Mouse (Mus musculus): ENCODE data around the gene Slc25a11.

Gene Slc25a11

DNA sequence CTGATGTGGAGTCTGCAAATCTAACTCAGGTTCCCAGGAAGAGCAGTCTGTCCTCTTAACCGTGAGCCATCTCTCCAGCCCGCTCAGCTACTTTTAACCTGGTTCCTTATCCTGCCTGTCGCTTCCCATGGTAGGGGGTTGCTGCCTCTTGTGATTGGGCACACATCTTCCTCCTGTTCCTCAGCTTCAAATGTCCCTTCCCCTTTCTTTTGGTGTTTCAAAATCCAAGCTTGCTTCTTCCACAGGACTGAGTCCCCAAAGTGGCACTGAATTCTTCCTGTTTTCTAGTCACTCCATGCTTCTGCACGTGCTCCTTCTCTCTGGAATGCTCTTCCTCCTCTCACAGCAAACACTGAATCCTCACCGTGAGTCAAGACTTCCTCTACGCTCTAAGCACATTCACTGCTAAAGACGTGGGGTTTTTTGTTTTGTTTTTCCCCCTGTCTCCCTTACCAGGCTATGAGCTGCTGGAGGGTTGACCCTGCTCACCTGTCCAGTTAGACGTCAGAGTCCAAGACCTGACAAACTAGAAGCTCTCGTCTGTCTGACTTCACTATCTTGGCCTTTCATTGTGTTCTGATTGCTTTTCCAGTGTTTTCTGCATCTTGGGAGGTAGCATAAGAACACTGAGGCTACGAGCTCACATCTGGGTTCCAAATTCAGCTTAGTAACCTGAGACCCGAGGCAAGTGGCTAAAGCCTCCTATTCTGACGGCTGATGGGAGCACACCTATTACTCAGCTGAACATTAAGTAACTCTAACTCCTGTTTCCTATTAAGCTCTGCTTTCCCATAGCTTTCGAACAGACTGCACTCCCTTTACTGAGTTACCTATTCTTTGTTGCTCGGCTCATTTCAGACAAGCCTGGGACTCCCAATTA is 20.2 kb upstream of the Slc25a11 start:
- no peak for DNase-seq

DNA sequence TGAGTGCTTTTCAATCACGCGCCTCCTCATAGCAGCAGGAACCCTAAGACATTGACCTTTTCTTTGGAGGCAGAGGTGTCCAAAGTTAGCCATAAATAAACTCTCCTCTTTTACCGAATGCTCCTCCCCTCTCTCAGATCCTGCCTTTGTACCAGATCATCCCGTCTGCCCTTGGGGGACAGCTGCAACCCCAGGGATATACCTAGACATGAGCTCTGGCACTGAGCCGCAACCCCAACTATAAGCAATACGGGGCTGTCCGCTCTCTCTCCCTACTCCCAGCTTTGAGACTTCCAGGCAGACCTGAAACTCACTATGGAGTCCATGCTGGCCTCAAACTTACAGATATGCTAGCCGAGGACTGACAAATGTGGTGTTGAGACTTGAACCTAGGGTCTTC is 19.4 kb upstream of the Slc25a11 start:
- no peak for DNase-seq

DNA sequence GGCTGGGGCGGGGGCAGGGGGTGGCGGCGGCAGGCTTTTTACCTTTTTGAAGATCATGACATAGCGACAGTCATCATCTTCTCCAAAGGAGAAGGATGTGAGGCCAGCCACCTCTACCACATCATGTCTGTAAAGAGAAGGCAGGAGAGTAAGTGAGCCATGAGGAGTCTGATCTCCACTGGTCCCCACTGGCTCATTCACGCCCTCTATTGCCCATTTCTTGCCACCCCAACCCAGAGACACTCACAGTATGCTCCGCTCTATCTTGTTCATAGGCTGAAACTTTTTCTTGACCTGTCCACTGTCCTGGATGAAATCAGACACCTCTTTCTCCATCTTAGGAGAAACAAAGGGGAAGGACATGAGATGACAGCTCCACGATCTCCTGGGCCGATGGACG is 17.5 kb upstream of the Slc25a11 start:
- no peak for DNase-seq

DNA sequence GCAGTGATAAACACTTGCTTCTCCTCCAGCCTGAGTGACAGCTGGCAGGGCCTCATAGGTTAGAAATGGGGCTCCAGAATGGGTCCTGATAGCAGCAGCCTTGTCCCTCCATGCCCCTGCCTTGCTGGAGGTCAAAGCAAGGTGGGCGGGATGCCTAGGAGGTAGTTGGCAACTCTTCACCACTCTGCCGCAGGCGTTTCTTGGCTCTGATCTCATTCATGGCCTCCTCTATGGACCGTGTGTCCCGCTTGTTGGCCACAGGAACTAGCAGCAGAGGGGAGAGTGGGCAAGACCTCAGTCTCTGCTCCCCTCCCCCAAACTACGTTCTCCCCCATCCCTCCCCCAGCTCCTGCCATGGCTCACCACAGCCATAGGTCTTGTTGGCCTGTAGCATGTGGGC is 16.7 kb upstream of the Slc25a11 start:
- no peak for DNase-seq

GRCm38 (mm10) chr11:70663101-70663500 is 15.8 kb upstream of the Slc25a11 start:
- DNase-seq = no peak

DNA sequence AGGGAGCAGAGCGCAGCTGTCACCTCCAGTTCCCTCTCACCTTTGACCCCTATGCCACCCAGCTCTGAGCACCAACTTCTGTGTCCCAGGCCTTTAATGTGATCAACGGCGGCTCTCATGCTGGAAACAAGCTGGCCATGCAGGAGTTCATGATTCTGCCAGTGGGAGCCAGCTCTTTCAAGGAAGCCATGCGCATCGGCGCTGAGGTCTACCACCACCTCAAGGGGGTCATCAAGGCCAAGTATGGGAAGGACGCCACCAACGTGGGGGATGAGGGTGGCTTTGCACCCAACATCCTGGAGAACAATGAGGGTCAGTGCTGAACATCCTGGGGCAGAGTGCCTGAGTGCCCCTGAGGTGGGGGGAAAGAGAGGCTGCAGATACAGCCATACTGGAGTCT is 13.3 kb upstream of the Slc25a11 start:
- DNase-seq = no peak

DNA sequence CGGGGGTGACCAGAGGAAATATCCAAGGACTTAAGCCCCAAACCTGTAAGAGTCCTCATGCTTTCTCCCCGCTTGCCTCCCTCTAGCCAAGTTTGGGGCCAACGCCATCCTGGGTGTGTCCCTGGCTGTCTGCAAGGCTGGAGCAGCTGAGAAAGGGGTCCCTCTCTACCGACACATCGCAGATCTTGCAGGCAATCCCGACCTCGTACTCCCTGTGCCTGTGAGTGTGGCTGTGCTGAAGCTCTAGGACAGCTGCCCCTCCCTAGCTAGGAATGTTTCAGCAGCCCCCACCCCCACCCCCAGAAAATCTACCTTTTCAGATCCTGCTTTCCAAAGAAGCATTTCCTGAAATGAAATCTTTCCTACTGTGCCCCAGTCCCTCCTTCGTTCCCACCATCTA is 11.7 kb upstream of the Slc25a11 start:
- DNase-seq = no peak

GRCm38 (mm10) chr11:70658521-70658920 is 11.2 kb upstream of the Slc25a11 start:
- no peak for DNase-seq

GRCm38 (mm10) chr11:70657991-70658390 is 10.7 kb upstream of the Slc25a11 start:
- no peak for DNase-seq

DNA sequence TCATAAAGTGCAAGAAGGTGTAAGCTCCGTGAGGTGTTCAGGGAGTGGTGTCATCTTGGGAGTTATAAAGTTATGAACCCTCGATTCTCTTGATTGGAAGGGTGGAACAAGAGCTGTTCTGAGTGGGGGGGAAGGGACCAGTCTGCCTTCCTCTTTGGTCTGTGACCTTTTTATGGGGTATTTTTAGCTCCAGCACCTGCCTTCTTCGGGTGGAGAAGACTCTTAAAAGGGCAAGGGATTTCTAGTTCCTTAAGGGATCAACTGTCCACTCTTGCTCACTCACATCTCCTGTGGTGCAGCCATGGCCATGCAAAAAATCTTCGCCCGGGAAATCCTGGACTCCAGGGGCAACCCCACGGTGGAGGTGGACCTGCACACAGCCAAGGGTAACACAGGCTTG is 10.3 kb upstream of the Slc25a11 start:
- DNase-seq = no peak

- DNase-seq = peak; percentile 39
Observed at GRCm38 (mm10) chr11:70656964-70657363, 9.7 kb upstream of the Slc25a11 start, which contains the start of gene Eno3. Gene Eno3 (plus strand): TSS chr11:70657202.

GRCm38 (mm10) chr11:70656456-70656927 is 9.2 kb upstream of the Slc25a11 start:
- DNase-seq = peak; percentile 34

DNA sequence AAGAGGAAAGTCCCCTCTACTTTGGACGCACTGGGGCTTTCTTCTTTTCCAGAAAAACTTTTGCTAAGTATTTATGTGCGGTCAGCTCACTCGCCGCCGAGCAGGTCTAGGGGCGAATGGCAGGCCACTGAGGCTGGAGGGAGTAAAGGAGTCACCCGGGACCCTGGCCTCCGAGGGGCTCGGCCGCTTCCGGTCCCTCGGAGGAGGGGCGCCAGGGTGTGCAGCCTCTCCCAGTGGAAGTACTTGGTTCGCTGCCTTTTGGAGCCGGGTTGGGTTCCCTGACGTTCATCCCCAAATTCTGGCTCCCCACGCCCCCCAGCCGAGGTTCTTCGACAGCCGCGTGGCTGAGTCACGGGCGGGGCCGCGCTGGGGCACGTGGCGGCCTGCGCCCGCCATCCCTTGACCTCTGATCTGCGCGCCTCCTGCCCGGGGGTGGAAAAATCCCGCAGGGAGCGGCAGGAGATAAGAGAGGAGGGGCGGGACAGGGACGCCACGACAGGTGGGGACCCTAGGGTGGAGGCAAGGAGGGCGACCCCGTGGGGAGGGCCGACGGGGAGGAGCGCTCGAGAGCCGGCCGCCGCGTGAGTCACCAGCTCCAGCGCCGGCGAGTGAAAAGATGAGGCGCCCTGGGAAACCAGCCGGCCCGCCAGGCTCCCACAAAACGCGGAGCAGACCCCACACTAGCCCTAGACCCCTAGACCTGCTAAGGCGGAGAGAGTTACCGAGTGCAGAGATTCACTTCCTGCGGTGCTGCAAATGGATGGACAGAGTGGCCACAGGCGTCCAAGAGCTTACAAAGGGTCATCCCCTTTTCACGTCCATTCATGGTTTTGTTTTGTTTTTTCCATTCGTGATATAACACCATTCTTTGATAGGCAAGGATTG is 8.5 kb upstream of the Slc25a11 start:
- DNase-seq = peak; percentile 41

- DNase-seq = peak; percentile 80
Observed at GRCm38 (mm10) chr11:70654923-70655570, 7.8 kb upstream of the Slc25a11 start.

DNA sequence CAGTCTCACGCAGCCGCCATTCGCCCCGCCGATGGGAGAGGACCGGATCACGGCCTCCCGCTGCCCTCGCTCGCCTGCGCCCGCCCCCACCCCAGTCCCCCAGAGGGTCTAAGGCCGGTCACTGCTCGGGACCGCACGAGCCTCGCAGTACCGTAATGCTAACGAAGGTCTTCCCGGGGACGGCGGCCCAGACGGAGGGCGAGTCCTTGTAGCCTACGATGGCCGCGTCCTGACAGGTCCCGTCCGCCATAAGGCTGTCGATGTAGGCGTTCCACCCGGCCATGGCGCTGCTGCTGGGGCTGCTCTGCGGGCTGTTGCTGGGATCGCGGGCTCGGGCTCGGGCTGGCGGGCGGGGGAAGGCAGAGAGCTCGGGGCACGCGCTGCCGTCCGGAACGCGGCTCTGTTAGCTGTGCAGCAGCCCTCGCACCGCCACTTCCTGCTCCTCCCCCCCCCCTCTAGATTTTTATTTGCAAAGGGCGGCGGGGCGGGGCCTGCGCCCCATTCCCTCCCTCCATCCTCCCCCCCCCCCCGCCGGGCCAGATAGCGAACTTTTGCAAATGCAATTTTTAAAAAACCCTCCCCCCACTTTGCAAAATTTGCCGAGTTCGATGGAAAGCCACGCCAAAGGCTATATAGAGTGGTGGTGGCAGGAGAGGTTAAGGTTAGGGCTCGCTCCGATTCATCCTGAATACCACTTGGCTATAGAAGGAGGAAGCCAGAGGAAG is 7.1 kb upstream of the Slc25a11 start, which contains the start of gene Pfn1:
Pfn1 (minus strand) TSS at position 447 of the 725 bp plus-strand sequence.
- DNase-seq = peak; percentile 72

- DNase-seq = peak; percentile 22
Observed at GRCm38 (mm10) chr11:70653345-70654197, 6.3 kb upstream of the Slc25a11 start.

- peak; percentile 24 for DNase-seq
Observed at GRCm38 (mm10) chr11:70652884-70653344, 5.6 kb upstream of the Slc25a11 start.

DNA sequence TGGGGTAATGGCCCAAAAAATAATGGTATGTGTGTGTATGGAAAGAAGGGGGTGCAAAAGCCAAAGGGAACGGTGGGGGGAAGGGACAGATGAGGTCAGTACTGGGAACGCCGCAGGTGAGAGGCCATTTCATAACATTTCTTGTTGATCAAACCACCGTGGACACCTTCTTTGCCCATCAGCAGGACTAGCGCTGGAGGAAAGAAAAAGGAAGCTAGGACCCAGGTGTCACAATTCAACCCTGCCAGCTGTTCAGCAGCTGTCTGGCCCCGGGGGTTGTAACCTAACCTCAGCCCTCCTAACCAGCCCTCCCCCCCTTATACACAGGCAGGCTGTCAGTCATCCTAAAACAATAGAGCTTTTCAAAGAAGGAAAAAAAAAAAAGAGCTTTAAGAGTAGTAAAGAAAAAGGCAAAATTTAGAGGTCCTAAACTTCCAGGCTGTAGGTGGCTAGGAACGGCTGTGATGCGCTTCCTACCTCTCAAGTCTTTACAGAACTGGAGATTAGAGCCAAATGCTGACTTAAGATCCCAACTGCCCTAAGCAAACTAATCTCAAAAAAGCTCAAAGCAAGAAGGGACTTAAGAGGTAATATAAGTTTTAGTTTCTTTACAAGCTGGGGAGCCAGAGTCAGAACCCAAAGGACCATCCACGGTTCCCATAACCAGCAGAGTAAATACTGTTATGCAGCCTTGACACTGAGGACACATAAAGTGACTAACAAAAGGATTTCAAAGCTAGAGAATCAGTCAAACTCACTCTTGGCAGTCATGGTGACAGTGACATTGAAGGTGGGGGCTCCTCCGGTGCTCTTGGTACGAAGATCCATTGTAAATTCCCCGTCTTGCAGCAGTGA is 5.0 kb upstream of the Slc25a11 start:
- peak; percentile 24 for DNase-seq

GRCm38 (mm10) chr11:70651391-70651790 is 4.1 kb upstream of the Slc25a11 start:
- DNase-seq = no peak

Data from cerebellum, adult 11 months (tissue).